Mouse (Mus musculus) heart, postnatal 0 days (tissue): ENCODE results near the gene Smc6. TPM values are rescaled to one million over a fixed set of nuclear protein-coding genes. Genes with fewer than 3 reads are reported as not detected.
A peak's percentile ranks its signal among the peaks of the same experiment; 100 is the strongest.

ENCODE experiments used
- ATAC-seq: fragments of 200-750 bp; cut with Nextera tagmentation; 2 replicates; pipeline ENCODE4 v1.8.0; 2017; ENCODE audit warnings: low read depth, moderate number of reproducible peaks, moderate library complexity; ENCODE audit not compliant: insufficient read depth
- DNase-seq: peaks from one replicate; pipeline ENCODE4 v3.0.0-alpha.2; 2016; ENCODE audit warnings: low spot score
- H3K27ac ChIP-seq: fragments of 300-500 bp; sonication (generic); 2 replicates; pipeline ENCODE4 v1.5.1; 2014; ENCODE audit warnings: low read depth, mild to moderate bottlenecking
- H3K27me3 ChIP-seq: fragments of 300-500 bp; sonication (generic); 2 replicates; pipeline ENCODE4 v1.6.1; 2014; ENCODE audit warnings: low read length, mixed read lengths; ENCODE audit not compliant: control insufficient read depth, insufficient read depth
- H3K36me3 ChIP-seq: fragments of 300-500 bp; sonication (generic); replicated peaks from 2 replicates; pipeline ENCODE4 v1.6.1; 2014; ENCODE audit warnings: low read length, mixed read lengths; ENCODE audit not compliant: control insufficient read depth, insufficient read depth
- H3K4me1 ChIP-seq: fragments of 300-500 bp; sonication (generic); 2 replicates; pipeline ENCODE4 v1.6.1; 2014; ENCODE audit warnings: antibody characterized with exemption; ENCODE audit not compliant: control insufficient read depth, insufficient read depth
- H3K4me2 ChIP-seq: fragments of 300-500 bp; sonication (generic); 2 replicates; pipeline ENCODE4 v1.6.1; 2014; ENCODE audit warnings: low read depth, mild to moderate bottlenecking, low read length, moderate library complexity
- H3K4me3 ChIP-seq: fragments of 300-500 bp; sonication (generic); 2 replicates; pipeline ENCODE4 v1.5.1; 2014; ENCODE audit warnings: low read depth, low read length
- H3K9ac ChIP-seq: fragments of 300-500 bp; sonication (generic); replicated peaks from 2 replicates; pipeline ENCODE4 v1.6.1; 2014; ENCODE audit warnings: low read depth, low read length, mixed read lengths
- H3K9me3 ChIP-seq: fragments of 300-500 bp; sonication (generic); replicated peaks from 2 replicates; pipeline ENCODE4 v1.6.1; 2016; ENCODE audit warnings: low read length; ENCODE audit not compliant: control insufficient read depth
- CTCF ChIP-seq: IDR thresholded peaks from 2 replicates; pipeline ENCODE4 v1.5.1; 2016; ENCODE audit warnings: antibody characterized with exemption, control low read depth, low read depth
- EP300 ChIP-seq: IDR thresholded peaks from 2 replicates; pipeline ENCODE4 v1.6.1; 2016; ENCODE audit warnings: antibody characterized with exemption, low read depth
- WGBS: fragments of 180-500 bp; shearing (Covaris S2); extraction: QIAGEN DNeasy Blood & Tissue Kit; methylation state at CpG from one replicate; pipeline ENCODE4 v1.1.7; 2014; 5-methylcytosine and 5-hydroxymethylcytosine counted together
- polyA plus RNA-seq: library from polyadenylated mRNA; unstranded; fragments of >200 nt; fragmentation: Nextera tagmentation; extraction: Ambion mirVana; gene quantifications from 2 replicates; pipeline ENCODE4 v1.2.1, GENCODE M21; 2015
- total RNA-seq: library from RNA; depleted of rRNA; stranded (reverse); fragments of >200 nt; gene quantifications from 2 replicates; pipeline ENCODE4 v1.2.3, GENCODE M21; 2014; ENCODE audit warnings: low replicate concordance

The Smc6 gene
- total and polyA plus RNA-seq, 2 experiments from 2014 or later: 12.3 to 99.8 TPM

DNA sequence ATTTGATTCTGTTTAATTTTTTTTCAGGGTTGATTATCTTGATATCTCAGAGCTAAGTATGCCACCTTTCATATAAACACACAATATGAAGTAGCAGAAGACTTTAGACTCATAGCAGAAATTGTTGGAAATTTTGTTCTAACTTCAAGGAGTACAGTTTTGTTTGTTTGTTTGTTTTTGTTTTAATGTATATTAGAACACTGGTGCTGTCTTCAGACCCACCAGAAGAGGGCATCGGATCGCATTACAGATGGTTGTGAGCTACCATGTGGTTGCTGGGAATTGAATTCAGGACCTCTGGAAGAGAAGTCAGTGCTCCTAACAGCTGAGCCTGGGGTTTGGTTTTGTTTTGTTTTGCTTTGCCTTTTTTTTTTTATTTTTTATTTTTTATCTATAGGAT, 20.7 kb downstream of the Smc6 start:
- Histone ChIP-seq H3K27me3 (no peaks in the 10 kb centered on the region), H3K4me1 (no peaks in the 10 kb centered on the region), H3K4me3 (no peak overlapping the region), H3K9me3 (no peaks in the 10 kb centered on the region), H3K36me3 (peaks cover 78% of the 10 kb centered on the region), H3K4me2 (no peak overlapping the region), H3K9ac (no peak overlapping the region), H3K27ac (no peak overlapping the region)
- ATAC-seq (no peak), DNase-seq (no peak)
- WGBS: 87% methylated on average over 2 of the region's 2 CpGs
- TF ChIP-seq EP300: no peak
- TF ChIP-seq CTCF: no peak

DNA sequence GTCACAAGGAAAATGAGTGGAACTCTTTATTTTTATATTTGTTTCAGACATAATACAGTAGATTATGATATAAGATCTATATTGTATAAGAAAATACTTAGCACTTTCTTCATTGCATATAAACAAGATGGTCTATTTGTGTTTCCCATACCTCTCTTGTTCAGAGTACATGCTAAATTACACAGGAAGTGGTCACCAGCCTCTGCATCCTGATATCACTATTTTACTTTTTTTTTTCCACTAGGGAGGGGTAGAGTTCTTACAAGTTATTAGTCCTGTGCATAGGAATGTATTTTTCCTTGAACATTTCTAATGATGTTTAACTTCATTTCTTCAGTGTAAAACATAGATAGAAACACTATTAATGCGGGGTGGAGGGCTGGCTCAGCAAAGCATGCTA, 35.2 kb downstream of the Smc6 start:
- no peak overlapping the region for H3K4me2 ChIP-seq
- TF ChIP-seq EP300 (no peak), CTCF (no peak)
- no peak overlapping the region for H3K9ac ChIP-seq
- 82% methylated on average over 1 of the region's 1 CpGs for WGBS
- H3K4me1 ChIP-seq: no peaks in the 10 kb centered on the region
- H3K4me3 ChIP-seq: no peak overlapping the region
- ATAC-seq: no peak
- H3K9me3 ChIP-seq: no peaks in the 10 kb centered on the region
- H3K27me3 ChIP-seq: no peaks in the 10 kb centered on the region
- H3K36me3 ChIP-seq: peaks cover 63% of the 10 kb centered on the region
- no peak for DNase-seq
- no peak overlapping the region for H3K27ac ChIP-seq

DNA sequence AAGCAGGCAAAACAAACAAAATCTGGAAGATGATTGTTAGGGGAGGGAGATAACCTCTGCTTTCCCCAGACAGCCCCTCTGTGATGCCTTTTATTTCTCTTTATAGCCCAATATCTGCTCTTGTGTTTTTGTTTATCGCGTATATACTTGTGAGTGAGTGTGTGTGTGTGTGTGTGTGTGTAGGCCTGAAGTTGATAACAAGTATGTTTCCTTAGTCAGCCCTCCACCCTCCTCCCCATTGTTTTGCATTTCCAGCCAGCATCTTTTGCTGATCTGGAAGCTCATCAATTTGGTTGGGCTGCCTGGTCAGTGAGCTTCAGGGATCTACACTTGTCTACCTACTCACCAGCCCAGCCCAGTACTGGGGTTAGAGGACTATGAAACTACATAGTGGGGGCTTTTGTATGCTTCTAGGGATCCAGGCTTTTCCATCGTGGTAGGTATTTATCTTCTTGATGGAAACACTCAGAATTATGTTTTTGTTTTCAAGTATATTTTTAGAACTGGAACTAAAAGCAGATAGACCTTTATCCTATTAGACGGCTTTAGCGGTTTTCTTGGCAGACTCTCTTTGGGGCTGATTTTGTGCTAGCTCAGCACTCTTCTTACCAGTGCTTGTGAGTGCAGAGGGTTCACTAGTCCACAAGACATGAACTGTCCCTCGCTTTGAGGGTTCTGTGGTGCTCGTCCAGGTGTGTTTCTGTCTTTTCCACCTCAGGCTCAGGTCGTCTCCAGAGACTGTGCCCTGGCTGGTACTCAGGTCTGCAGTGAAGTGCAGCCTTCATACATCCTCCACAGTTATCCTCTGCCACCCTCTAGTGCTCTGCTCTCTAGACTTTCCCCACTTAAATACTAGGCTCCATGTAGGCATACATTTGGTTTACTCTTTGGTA, 41.3 kb downstream of the Smc6 start:
- H3K27ac ChIP-seq: no peak overlapping the region
- H3K36me3 ChIP-seq: peaks cover 66% of the 10 kb centered on the region
- H3K4me1 ChIP-seq: no peaks in the 10 kb centered on the region
- H3K9ac ChIP-seq: no peak overlapping the region
- DNase-seq: no peak
- no peaks in the 10 kb centered on the region for H3K9me3 ChIP-seq
- ATAC-seq: no peak
- no peaks in the 10 kb centered on the region for H3K27me3 ChIP-seq
- WGBS: 77% methylated on average over 8 of the region's 8 CpGs
- no peak for TF ChIP-seq EP300
- no peak for TF ChIP-seq CTCF
- no peak overlapping the region for H3K4me3 ChIP-seq
- no peak overlapping the region for H3K4me2 ChIP-seq

GRCm38 (mm10) chr12:11311106-11311505, 45.4 kb downstream of the Smc6 start:
- TF ChIP-seq EP300: no peak
- TF ChIP-seq CTCF: no peak
- H3K9ac ChIP-seq: no peak overlapping the region
- ATAC-seq (no peak), DNase-seq (no peak)
- no peak overlapping the region for H3K4me2 ChIP-seq
- H3K9me3 ChIP-seq: no peaks in the 10 kb centered on the region
- no peaks in the 10 kb centered on the region for H3K27me3 ChIP-seq
- no peak overlapping the region for H3K4me3 ChIP-seq
- WGBS: 95% methylated on average over 2 of the region's 2 CpGs
- H3K4me1 ChIP-seq: no peaks in the 10 kb centered on the region
- H3K36me3 ChIP-seq: peaks cover 69% of the 10 kb centered on the region
- H3K27ac ChIP-seq: no peak overlapping the region

DNA sequence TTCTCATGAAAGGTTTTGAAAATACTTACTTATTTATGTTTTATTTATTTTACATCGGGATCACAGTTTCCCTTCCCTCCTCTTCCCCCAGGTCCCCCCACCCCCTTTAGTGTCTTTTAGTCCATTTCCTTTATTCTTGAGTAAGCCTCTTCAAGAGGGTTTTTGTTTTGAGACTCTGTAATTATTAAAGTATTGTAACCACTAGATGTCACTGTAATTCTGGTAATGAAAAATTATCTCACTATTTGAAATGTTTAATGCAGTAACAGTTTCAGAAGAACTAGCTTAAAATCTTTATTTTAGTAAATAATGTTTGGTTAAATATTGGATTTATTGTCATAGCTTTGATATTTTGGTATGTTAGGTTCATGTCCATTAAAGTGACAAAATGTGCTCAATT, 48.2 kb downstream of the Smc6 start:
- ATAC-seq: no peak
- Histone ChIP-seq H3K36me3 (peaks cover 66% of the 10 kb centered on the region), H3K4me3 (no peak overlapping the region), H3K9ac (no peak overlapping the region), H3K27me3 (no peaks in the 10 kb centered on the region), H3K9me3 (no peaks in the 10 kb centered on the region), H3K4me2 (no peak overlapping the region), H3K27ac (no peak overlapping the region), H3K4me1 (no peaks in the 10 kb centered on the region)
- WGBS: 73% methylated on average over 1 of the region's 1 CpGs
- DNase-seq: peak; percentile 14
- TF ChIP-seq EP300: no peak
- no peak for TF ChIP-seq CTCF

- peaks cover 41% of the 10 kb centered on the region for H3K36me3 ChIP-seq
- no peak for TF ChIP-seq CTCF
- WGBS: 53% methylated on average over 6 of the region's 6 CpGs
These were observed 52.0 kb downstream of the Smc6 start for GRCm38 (mm10) chr12:11317671-11318070.

More at GRCm38 (mm10) chr12:11317671-11318070, 52.0 kb downstream of the Smc6 start:
- no peak overlapping the region for H3K9ac ChIP-seq
- DNase-seq (no peak), ATAC-seq (no peak)
- H3K9me3 ChIP-seq: no peaks in the 10 kb centered on the region
- H3K4me3 ChIP-seq: no peak overlapping the region
- H3K4me2 ChIP-seq: no peak overlapping the region
- H3K27me3 ChIP-seq: no peaks in the 10 kb centered on the region
- no peaks in the 10 kb centered on the region for H3K4me1 ChIP-seq
- no peak overlapping the region for H3K27ac ChIP-seq
